Mouse (Mus musculus) adrenal gland, postnatal 25 days (tissue): ENCODE measurements at regions not wholly inside any gene's neighbourhood (a gene's known extent, or its start where the extent isn't known, plus 50 kb on each side); places are given as distances from the start of the nearest gene placed in this dataset.
A peak's percentile ranks its signal among the peaks of the same experiment; 100 is the strongest.

ENCODE experiments used
- DNase-seq: peaks from one replicate; pipeline ENCODE4 v3.0.0; 2021; ENCODE audit warnings: mixed read lengths

- no peak for DNase-seq
Measured at GRCm38 (mm10) chr7:135990321-135990720, 274.2 kb upstream of the Mki67 start.

- no peak for DNase-seq
Measured at GRCm38 (mm10) chr7:135996896-135997295, 280.7 kb upstream of the Mki67 start.

GRCm38 (mm10) chr7:135997640-135998039 lies 281.5 kb upstream of the Mki67 start:
- no peak for DNase-seq

GRCm38 (mm10) chr7:136002382-136002781 lies 286.2 kb upstream of the Mki67 start:
- DNase-seq, result no peak

GRCm38 (mm10) chr7:136003291-136003690 lies 287.1 kb upstream of the Mki67 start:
- DNase-seq, result no peak

- DNase-seq, result no peak
Measured at GRCm38 (mm10) chr7:136007796-136008455, 291.8 kb upstream of the Mki67 start.

GRCm38 (mm10) chr7:136008486-136008885 lies 292.3 kb upstream of the Mki67 start:
- no peak for DNase-seq

- DNase-seq, result peak; percentile 72
Measured at GRCm38 (mm10) chr7:136010013-136010412, 293.9 kb upstream of the Mki67 start.

- DNase-seq, result no peak
Measured at GRCm38 (mm10) chr7:136014706-136015105, 298.5 kb upstream of the Mki67 start.

GRCm38 (mm10) chr7:136016918-136017317 lies 300.8 kb upstream of the Mki67 start:
- no peak for DNase-seq

GRCm38 (mm10) chr7:136020577-136020976 lies 304.4 kb upstream of the Mki67 start:
- DNase-seq, result no peak

- no peak for DNase-seq
Measured at GRCm38 (mm10) chr7:136021071-136021470, 304.9 kb upstream of the Mki67 start.

GRCm38 (mm10) chr7:136022781-136023448 lies 306.8 kb upstream of the Mki67 start:
- DNase-seq, result no peak

- no peak for DNase-seq
Measured at GRCm38 (mm10) chr7:136026451-136026850, 310.3 kb upstream of the Mki67 start.

- no peak for DNase-seq
Measured at GRCm38 (mm10) chr7:136032026-136032425, 315.9 kb upstream of the Mki67 start.

- no peak for DNase-seq
Measured at GRCm38 (mm10) chr7:136033536-136033935, 317.4 kb upstream of the Mki67 start.

- DNase-seq, result no peak
Measured at GRCm38 (mm10) chr7:136035735-136036134, 319.6 kb upstream of the Mki67 start.

- DNase-seq, result no peak
Measured at GRCm38 (mm10) chr7:136038072-136038471, 321.9 kb upstream of the Mki67 start.

GRCm38 (mm10) chr7:136038906-136039305 lies 322.7 kb upstream of the Mki67 start:
- DNase-seq, result no peak

- DNase-seq, result no peak
Measured at GRCm38 (mm10) chr7:136041921-136042320, 325.8 kb upstream of the Mki67 start.

- DNase-seq, result peak; percentile 60
Measured at GRCm38 (mm10) chr7:136046645-136047363, 330.6 kb upstream of the Mki67 start.

- DNase-seq, result no peak
Measured at GRCm38 (mm10) chr7:136047364-136047945, 331.3 kb upstream of the Mki67 start.
